Mouse (Mus musculus) ES-Bruce4 (cell line): Measurements from ENCODE around the gene Prlhr.

Source experiments
- CTCF ChIP-seq: IDR thresholded peaks from one replicate; pipeline ENCODE4 v1.8.1; 2011; ENCODE audit warnings: low read depth, low read length
- EP300 ChIP-seq: IDR thresholded peaks from 2 replicates; pipeline ENCODE4 v1.6.1; 2011; ENCODE audit warnings: low read depth, low read length; ENCODE audit not compliant: insufficient read depth
- POLR2A ChIP-seq: IDR thresholded peaks from one replicate; pipeline ENCODE4 v1.8.1; 2011; ENCODE audit warnings: low read length; ENCODE audit not compliant: insufficient read depth

- no peak for TF ChIP-seq POLR2A
- TF ChIP-seq CTCF: no peak
- TF ChIP-seq EP300: no peak
These were observed 12.3 kb downstream of the Prlhr start for GRCm38 (mm10) chr19:60455791-60456190.
